Mouse (Mus musculus) erythroblast, embryonic 14.5 days (primary cell): ENCODE measurements around the gene Lpar4. TPM values are rescaled to one million over a fixed set of nuclear protein-coding genes. Genes with fewer than 3 reads are reported as not detected.
A peak's percentile ranks its signal among the peaks of the same experiment; 100 is the strongest.

Experiments
- H3K27me3 ChIP-seq: 2 replicates; pipeline ENCODE4 v1.6.1; 2012; ENCODE audit warnings: inconsistent platforms; ENCODE audit not compliant: control insufficient read depth
- H3K36me3 ChIP-seq: 2 replicates; pipeline ENCODE4 v1.6.1; 2012; ENCODE audit warnings: mild to moderate bottlenecking, inconsistent platforms; ENCODE audit not compliant: control insufficient read depth
- H3K4me1 ChIP-seq: 2 replicates; pipeline ENCODE4 v1.6.1; 2012; ENCODE audit warnings: inconsistent platforms; ENCODE audit not compliant: control insufficient read depth
- H3K4me3 ChIP-seq: replicated peaks from 2 replicates; pipeline ENCODE3; 2012; ENCODE audit warnings: moderate library complexity, mild to moderate bottlenecking, inconsistent platforms
- H3K9me3 ChIP-seq: 2 replicates; pipeline ENCODE4 v1.6.1; 2012; ENCODE audit warnings: low read length, inconsistent platforms, mixed read lengths; ENCODE audit not compliant: control insufficient read depth
- GATA1 ChIP-seq: IDR thresholded peaks from 2 replicates; pipeline ENCODE4 v1.6.1; 2012; ENCODE audit warnings: low read length, inconsistent platforms, mixed read lengths
- TAL1 ChIP-seq: IDR thresholded peaks from 3 replicates; pipeline ENCODE4 v1.6.1; 2012; ENCODE audit warnings: low read length, inconsistent platforms, mixed read lengths
- polyA plus RNA-seq: library from polyadenylated mRNA; stranded (reverse); fragments of >175 nt; gene quantifications from 2 replicates; pipeline ENCODE4 v1.2.3, GENCODE M21; 2012

The Lpar4 gene
- not detected in 2 replicates for polyA plus RNA-seq

DNA sequence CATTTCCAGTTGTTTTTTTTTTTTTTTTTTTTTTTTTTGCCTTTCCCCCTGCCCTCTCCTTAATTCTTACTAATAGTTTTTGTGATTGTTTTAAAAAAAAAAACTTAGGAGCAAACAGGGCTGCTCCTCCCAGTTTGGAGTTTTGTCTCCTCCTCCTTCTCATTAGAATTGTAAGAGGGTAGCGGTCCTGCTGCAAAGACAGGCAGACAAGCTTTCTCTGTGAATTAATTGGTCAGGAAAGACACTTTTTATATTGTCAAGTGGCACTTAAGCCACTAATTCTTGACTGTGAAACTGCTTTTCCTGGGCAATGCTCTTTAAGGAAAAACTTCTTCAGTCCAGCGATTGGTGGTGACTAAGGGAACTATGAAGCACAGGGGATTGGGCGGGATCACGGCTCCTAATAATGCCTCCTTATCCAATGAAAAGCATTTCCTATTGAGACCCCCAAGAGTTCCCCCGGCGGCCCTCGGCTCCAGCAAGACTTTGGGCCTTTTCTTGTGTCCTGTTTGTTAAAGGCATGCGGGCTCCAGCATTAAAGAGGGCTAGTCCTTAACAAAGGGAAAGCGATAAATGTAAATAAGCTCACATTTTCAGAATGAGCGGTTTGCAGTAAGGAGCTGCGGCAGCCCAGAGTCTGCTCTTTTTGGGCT, at the start of gene Lpar4:
Gene Lpar4, plus strand, starts transcription at position 451 of the 653 bp plus-strand sequence.
- Histone ChIP-seq H3K4me3 (peak within 1 kb of the TSS; percentile 40), H3K4me1 (no peaks in the 10 kb centered on the region), H3K9me3 (no peaks in the 10 kb centered on the region), H3K36me3 (no peaks in the 10 kb centered on the region), H3K27me3 (no peaks in the 10 kb centered on the region)
- TF ChIP-seq GATA1, result no peak
- no peak for TF ChIP-seq TAL1

GRCm38 (mm10) chrX:106871426-106871825, 49.0 kb upstream of the Lpar4 start:
- H3K4me3 ChIP-seq, result no peak overlapping the region
- H3K4me1 ChIP-seq, result no peaks in the 10 kb centered on the region
- no peaks in the 10 kb centered on the region for H3K9me3 ChIP-seq
- H3K27me3 ChIP-seq, result no peaks in the 10 kb centered on the region
- H3K36me3 ChIP-seq, result no peaks in the 10 kb centered on the region
- TF ChIP-seq TAL1, result no peak
- TF ChIP-seq GATA1, result no peak

DNA sequence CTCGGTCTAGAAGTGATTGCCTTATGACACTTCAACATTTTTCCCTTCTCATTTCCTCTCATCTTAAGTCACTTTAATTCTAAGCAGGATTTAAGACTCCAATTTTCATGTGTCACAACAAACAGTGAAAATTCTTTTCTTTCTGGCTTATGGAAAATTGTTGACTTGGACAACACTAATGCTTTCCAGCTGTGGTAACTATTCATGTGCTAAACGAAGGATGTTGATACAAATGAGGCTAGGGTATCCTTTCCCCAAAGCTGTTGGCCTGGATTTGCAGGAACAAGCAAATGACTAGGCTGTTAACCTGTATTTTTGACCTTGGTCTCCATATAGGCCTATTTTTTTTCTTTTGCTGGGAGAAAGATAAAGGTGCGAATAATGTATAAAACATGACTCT, 48.5 kb upstream of the Lpar4 start:
- H3K27me3 ChIP-seq, result no peaks in the 10 kb centered on the region

DNA sequence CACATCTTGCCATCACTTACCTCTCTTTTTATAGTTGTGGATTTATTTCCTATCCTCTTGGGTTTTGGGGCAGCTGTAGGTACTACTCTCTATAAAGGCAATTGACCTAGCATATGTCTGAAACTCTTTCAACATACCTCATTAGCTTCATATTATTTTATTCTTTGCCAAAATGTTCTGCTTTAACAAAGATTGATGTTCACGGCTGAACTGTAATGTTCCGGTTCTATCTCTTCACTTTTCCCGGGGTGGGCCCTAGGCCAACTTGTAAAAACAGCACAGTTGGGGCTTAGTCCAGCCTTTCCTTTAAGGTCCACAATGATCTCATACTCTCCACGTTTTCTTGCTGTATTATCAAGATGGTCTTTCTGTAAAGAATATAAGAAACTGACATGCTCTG, 48.1 kb upstream of the Lpar4 start:
- H3K4me1 ChIP-seq, result no peaks in the 10 kb centered on the region
- H3K9me3 ChIP-seq, result no peaks in the 10 kb centered on the region
- no peak overlapping the region for H3K4me3 ChIP-seq

More for the DNA sequence above, 48.5 kb upstream of the Lpar4 start:
- H3K4me3 ChIP-seq, result no peak overlapping the region
- no peaks in the 10 kb centered on the region for H3K36me3 ChIP-seq
- no peaks in the 10 kb centered on the region for H3K9me3 ChIP-seq
- H3K4me1 ChIP-seq, result no peaks in the 10 kb centered on the region
- TF ChIP-seq GATA1 (no peak), TAL1 (no peak)

GRCm38 (mm10) chrX:106897707-106898275, 22.6 kb upstream of the Lpar4 start:
- H3K9me3 ChIP-seq, result no peaks in the 10 kb centered on the region
- no peaks in the 10 kb centered on the region for H3K4me1 ChIP-seq
- no peaks in the 10 kb centered on the region for H3K27me3 ChIP-seq
- H3K36me3 ChIP-seq, result no peaks in the 10 kb centered on the region
- no peak overlapping the region for H3K4me3 ChIP-seq
- TF ChIP-seq TAL1 (no peak), GATA1 (no peak)

More for the DNA sequence above, 48.1 kb upstream of the Lpar4 start:
- Histone ChIP-seq H3K36me3 (no peaks in the 10 kb centered on the region), H3K27me3 (no peaks in the 10 kb centered on the region)
- no peak for TF ChIP-seq TAL1
- TF ChIP-seq GATA1, result no peak

DNA sequence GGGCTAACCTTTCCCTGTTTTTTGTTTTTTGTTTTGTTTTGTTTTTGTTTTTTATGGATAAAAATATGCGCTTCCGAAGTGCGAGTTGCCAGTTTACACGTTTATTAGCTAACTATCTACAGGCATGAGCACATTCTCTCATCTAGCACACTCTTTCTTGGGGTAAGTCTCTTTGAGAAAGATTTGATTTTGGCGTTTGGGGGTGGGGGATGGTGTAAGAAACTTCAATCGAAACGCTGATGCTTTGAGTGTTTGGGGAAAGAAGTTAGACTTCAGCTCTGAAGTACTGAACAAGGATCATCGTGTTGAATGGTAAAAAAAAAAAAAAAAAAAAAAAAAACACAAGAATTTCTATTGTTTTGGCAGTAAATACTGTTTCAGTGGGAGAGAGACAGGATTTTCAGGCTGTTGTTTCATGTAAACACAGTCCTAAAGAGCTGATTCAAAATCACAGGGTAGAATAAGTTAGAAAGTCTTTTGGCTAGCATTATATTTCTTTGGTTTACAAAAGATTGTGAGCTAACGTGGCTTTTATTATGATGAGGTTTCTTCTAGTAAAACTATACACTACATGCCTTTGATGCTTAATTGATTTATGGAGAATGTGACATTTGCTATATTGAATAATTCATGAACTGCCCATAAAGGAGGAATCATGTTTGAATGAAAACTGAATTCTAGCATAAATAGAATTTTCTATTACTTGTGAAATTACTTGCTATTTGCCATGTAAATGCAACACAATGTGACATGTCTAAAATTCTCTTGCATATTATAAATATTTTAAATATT, 599 bp downstream of the Lpar4 start:
- no peak for TF ChIP-seq TAL1
- TF ChIP-seq GATA1, result no peak
- H3K36me3 ChIP-seq, result no peaks in the 10 kb centered on the region
- no peaks in the 10 kb centered on the region for H3K9me3 ChIP-seq
- H3K27me3 ChIP-seq, result no peaks in the 10 kb centered on the region
- H3K4me1 ChIP-seq, result no peaks in the 10 kb centered on the region
- H3K4me3 ChIP-seq, result peak overlapping the region; percentile 40

GRCm38 (mm10) chrX:106924572-106924971, 4.1 kb downstream of the Lpar4 start:
- Histone ChIP-seq H3K9me3 (no peaks in the 10 kb centered on the region), H3K27me3 (no peaks in the 10 kb centered on the region), H3K36me3 (no peaks in the 10 kb centered on the region), H3K4me3 (no peak overlapping the region), H3K4me1 (no peaks in the 10 kb centered on the region)
- TF ChIP-seq TAL1 (no peak), GATA1 (no peak)

DNA sequence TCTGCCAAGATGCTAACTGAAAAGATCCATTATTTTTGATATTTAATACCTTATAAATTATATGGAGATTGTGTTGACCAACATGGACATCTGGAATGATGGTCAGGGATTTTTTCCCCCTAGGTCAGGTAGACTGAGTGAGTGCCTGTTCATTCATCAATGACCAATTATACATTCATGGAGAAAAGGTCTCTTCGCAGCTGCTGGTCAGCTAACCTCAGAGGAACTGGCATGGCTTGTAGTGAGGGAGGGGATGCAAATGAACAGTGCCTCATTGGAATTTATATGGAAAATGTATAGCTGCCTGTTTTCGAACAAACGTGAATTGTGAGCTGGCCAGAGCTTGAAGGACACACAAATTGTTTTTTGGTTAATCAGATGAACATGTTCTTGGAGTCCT, 18.9 kb downstream of the Lpar4 start:
- Histone ChIP-seq H3K4me3 (no peak overlapping the region), H3K27me3 (no peaks in the 10 kb centered on the region), H3K36me3 (no peaks in the 10 kb centered on the region), H3K4me1 (no peaks in the 10 kb centered on the region), H3K9me3 (no peaks in the 10 kb centered on the region)
- no peak for TF ChIP-seq GATA1
- TF ChIP-seq TAL1, result no peak

- H3K4me3 ChIP-seq, result no peak overlapping the region
- TF ChIP-seq GATA1 (no peak), TAL1 (no peak)
- no peaks in the 10 kb centered on the region for H3K36me3 ChIP-seq
- H3K4me1 ChIP-seq, result no peaks in the 10 kb centered on the region
- no peaks in the 10 kb centered on the region for H3K27me3 ChIP-seq
- H3K9me3 ChIP-seq, result no peaks in the 10 kb centered on the region
Observed at GRCm38 (mm10) chrX:106950558-106950957, 30.1 kb downstream of the Lpar4 start.
